Mouse (Mus musculus) cerebellum, adult 2 months (tissue): ENCODE measurements around the gene Fth1. TPM values are rescaled to one million over a fixed set of nuclear protein-coding genes. Genes with fewer than 3 reads are reported as not detected.

Source experiments
- DNase-seq, 2 experiments: peaks; one replicate each; pipeline ENCODE4 v3.0.0; 2021
- H3K27ac ChIP-seq: fragments of 200-500 bp; 2 replicates; pipeline ENCODE4 v1.5.1; 2012; ENCODE audit warnings: low read length, control low read depth, inconsistent platforms; ENCODE audit not compliant: insufficient read depth
- H3K27me3 ChIP-seq: fragments of 200-500 bp; 2 replicates; pipeline ENCODE4 v1.6.1; 2012; ENCODE audit warnings: inconsistent platforms, mild to moderate bottlenecking, low read length, moderate library complexity; ENCODE audit not compliant: control insufficient read depth, insufficient read depth
- H3K4me1 ChIP-seq: fragments of 200-500 bp; 2 replicates; pipeline ENCODE4 v1.6.1; 2011; ENCODE audit warnings: low read length; ENCODE audit not compliant: control insufficient read depth, insufficient read depth
- H3K4me3 ChIP-seq: fragments of 200-500 bp; replicated peaks from 2 replicates; pipeline ENCODE3; 2011; ENCODE audit warnings: mild to moderate bottlenecking, low read depth, low read length, control low read depth; ENCODE audit not compliant: insufficient read depth
- CTCF ChIP-seq: fragments of 200-500 bp; IDR thresholded peaks from 2 replicates; pipeline ENCODE4 v1.5.1; 2011; ENCODE audit warnings: low read depth, mild to moderate bottlenecking, control low read depth, low read length, moderate library complexity, borderline replicate concordance; ENCODE audit not compliant: insufficient read depth
- POLR2A ChIP-seq: fragments of 200-500 bp; IDR thresholded peaks from 2 replicates; pipeline ENCODE4 v1.6.1; 2011; ENCODE audit warnings: low read length, control low read depth, borderline replicate concordance; ENCODE audit not compliant: insufficient read depth
- WGBS: fragments of 180-500 bp; shearing (Covaris S2); methylation state at CpG from one replicate; pipeline ENCODE4 v1.1.7; 2018; 5-methylcytosine and 5-hydroxymethylcytosine counted together
- polyA plus RNA-seq: library from polyadenylated mRNA; depleted of rRNA; stranded (reverse); fragments of >200 nt; gene quantifications from 2 replicates; pipeline ENCODE4 v1.2.3, GENCODE M21; 2012

Gene Fth1
- polyA plus RNA-seq, 1 experiment, result 5,845 TPM

- no peak overlapping the region for H3K4me3 ChIP-seq
- TF ChIP-seq CTCF (no peak), POLR2A (no peak)
- H3K27me3 ChIP-seq, result no peaks in the 10 kb centered on the region
- no peak for DNase-seq
- peaks cover 6% of the 10 kb centered on the region; the same call in 1 of the 2 replicates for H3K4me1 ChIP-seq
- no peak overlapping the region for H3K27ac ChIP-seq
These were observed 7.2 kb downstream of the Fth1 start for GRCm38 (mm10) chr19:9987593-9987992.

GRCm38 (mm10) chr19:9989171-9989883 lies 8.9 kb downstream of the Fth1 start:
- H3K4me1 ChIP-seq, result peaks cover 6% of the 10 kb centered on the region
- WGBS, result 54% methylated on average over 17 of the region's 17 CpGs
- no peak overlapping the region for H3K27ac ChIP-seq
- no peaks in the 10 kb centered on the region for H3K27me3 ChIP-seq
- no peak for TF ChIP-seq POLR2A
- TF ChIP-seq CTCF, result peak; percentile 52; the same call in 1 of the 2 replicates
- no peak overlapping the region for H3K4me3 ChIP-seq
- DNase-seq, result no peak

- Histone ChIP-seq H3K27ac (no peak overlapping the region), H3K27me3 (no peaks in the 10 kb centered on the region), H3K4me3 (no peak overlapping the region), H3K4me1 (peaks cover 3% of the 10 kb centered on the region)
- TF ChIP-seq CTCF, result no peak
- TF ChIP-seq POLR2A, result no peak
- no peak for DNase-seq
These were observed 9.5 kb downstream of the Fth1 start for GRCm38 (mm10) chr19:9989884-9990256.

- Histone ChIP-seq H3K4me3 (no peak overlapping the region), H3K4me1 (peaks cover 3% of the 10 kb centered on the region), H3K27ac (no peak overlapping the region), H3K27me3 (no peaks in the 10 kb centered on the region)
- peak; percentile 47 to 62 for DNase-seq
- WGBS, result 25% methylated on average over 5 of the region's 5 CpGs
- TF ChIP-seq CTCF (peak; percentile 75), POLR2A (no peak)
These were observed 10.9 kb downstream of the Fth1 start for GRCm38 (mm10) chr19:9991304-9991703.

- H3K4me1 ChIP-seq, result peaks cover 3% of the 10 kb centered on the region
- peak overlapping the region; percentile 47 for H3K4me3 ChIP-seq
- H3K27me3 ChIP-seq, result no peaks in the 10 kb centered on the region
- TF ChIP-seq POLR2A, result no peak
- TF ChIP-seq CTCF, result no peak
- DNase-seq, result no peak
- WGBS, result 52% methylated on average over 26 of the region's 26 CpGs
- H3K27ac ChIP-seq, result no peak overlapping the region
These were observed 11.9 kb downstream of the Fth1 start for GRCm38 (mm10) chr19:9992011-9992958.

GRCm38 (mm10) chr19:9993036-9993656 lies 12.7 kb downstream of the Fth1 start:
- Histone ChIP-seq H3K27ac (no peak overlapping the region), H3K27me3 (no peaks in the 10 kb centered on the region), H3K4me3 (peak overlapping the region; percentile 47), H3K4me1 (peaks cover 3% of the 10 kb centered on the region)
- no peak for TF ChIP-seq POLR2A
- peak; percentile 61 for TF ChIP-seq CTCF
- DNase-seq, result peak; percentile 71 to 82
- 7% methylated on average over 17 of the region's 17 CpGs for WGBS

GRCm38 (mm10) chr19:9997204-9998062 lies 17.0 kb downstream of the Fth1 start:
- no peak overlapping the region for H3K27ac ChIP-seq
- H3K27me3 ChIP-seq, result no peaks in the 10 kb centered on the region
- 55% methylated on average over 12 of the region's 12 CpGs for WGBS
- H3K4me1 ChIP-seq, result peaks cover 3% of the 10 kb centered on the region
- no peak for DNase-seq
- no peak overlapping the region for H3K4me3 ChIP-seq
- TF ChIP-seq CTCF, result no peak
- TF ChIP-seq POLR2A, result no peak
